Mouse (Mus musculus): ENCODE data around the gene Fgf12.

The Fgf12 gene

GRCm38 (mm10) chr16:28752638-28753118, at the start of gene Fgf12:
Gene Fgf12 (minus strand): TSS chr16:28753068.
- no peak for DNase-seq

- DNase-seq = no peak
These were observed 40.2 kb upstream of the Fgf12 start for GRCm38 (mm10) chr16:28793115-28793514.

GRCm38 (mm10) chr16:28770276-28770675, 17.4 kb upstream of the Fgf12 start:
- no peak for DNase-seq

- DNase-seq = no peak
These were observed 8.6 kb upstream of the Fgf12 start for GRCm38 (mm10) chr16:28761417-28761976.

- peak; percentile 2 for DNase-seq
These were observed 453 bp upstream of the Fgf12 start for GRCm38 (mm10) chr16:28753124-28753917.

- DNase-seq = no peak
These were observed 18.4 kb downstream of the Fgf12 start for GRCm38 (mm10) chr16:28734461-28734860.

- DNase-seq = no peak
These were observed 26.1 kb downstream of the Fgf12 start for GRCm38 (mm10) chr16:28726792-28727191.

- DNase-seq = no peak
These were observed 46.2 kb downstream of the Fgf12 start for GRCm38 (mm10) chr16:28706623-28707022.

GRCm38 (mm10) chr16:28700346-28700745, 52.5 kb downstream of the Fgf12 start:
- DNase-seq = no peak

- DNase-seq = no peak
These were observed 56.0 kb downstream of the Fgf12 start for GRCm38 (mm10) chr16:28696851-28697250.

GRCm38 (mm10) chr16:28694113-28694899, 58.6 kb downstream of the Fgf12 start:
- DNase-seq = no peak

GRCm38 (mm10) chr16:28688861-28689385, 63.9 kb downstream of the Fgf12 start:
- no peak for DNase-seq

- DNase-seq = no peak
These were observed 71.2 kb downstream of the Fgf12 start for GRCm38 (mm10) chr16:28681625-28682024.

- DNase-seq = no peak
These were observed 84.0 kb downstream of the Fgf12 start for GRCm38 (mm10) chr16:28668815-28669347.

GRCm38 (mm10) chr16:28652640-28653039, 100.2 kb downstream of the Fgf12 start:
- DNase-seq = no peak

GRCm38 (mm10) chr16:28650589-28650988, 102.3 kb downstream of the Fgf12 start:
- no peak for DNase-seq

GRCm38 (mm10) chr16:28645030-28645429, 107.8 kb downstream of the Fgf12 start:
- DNase-seq = no peak

GRCm38 (mm10) chr16:28631721-28632120, 121.1 kb downstream of the Fgf12 start:
- no peak for DNase-seq

GRCm38 (mm10) chr16:28630771-28631484, 121.9 kb downstream of the Fgf12 start:
- DNase-seq = no peak

- no peak for DNase-seq
These were observed 126.6 kb downstream of the Fgf12 start for GRCm38 (mm10) chr16:28626259-28626658.

- DNase-seq = no peak
These were observed 127.2 kb downstream of the Fgf12 start for GRCm38 (mm10) chr16:28625689-28626088.

GRCm38 (mm10) chr16:28614412-28614811, 138.5 kb downstream of the Fgf12 start:
- DNase-seq = no peak

Data from kidney, adult 11 months (tissue).